Mouse (Mus musculus): Measurements from ENCODE around the gene Ctnna3. TPM values are rescaled to one million over a fixed set of nuclear protein-coding genes. Genes with fewer than 3 reads are reported as not detected.

Ctnna3 gene
- polyA plus RNA-seq, 2 experiments: 0.03 TPM; not detected in 1

GRCm38 (mm10) chr10:63972300-63972699, 542.4 kb downstream of the Ctnna3 start:
- no peak for DNase-seq (ENCODE audit: low read depth in 3 of 3, low spot score in 3 of 3)
- WGBS (ENCODE audit: insufficient replicate concordance): 69% methylated on average over 2 of the region's 2 CpGs

GRCm38 (mm10) chr10:63978101-63978500, 548.2 kb downstream of the Ctnna3 start:
- 48% methylated on average over 11 of the region's 11 CpGs for WGBS (ENCODE audit: insufficient replicate concordance)
- no peaks in the 10 kb centered on the region for H3K27me3 ChIP-seq (ENCODE audit: control insufficient read depth, insufficient read depth, low read length)

More at GRCm38 (mm10) chr10:63972300-63972699, 542.4 kb downstream of the Ctnna3 start:
- H3K9ac ChIP-seq (replicated peaks): no peak overlapping the region
- no peak overlapping the region for H3K27ac ChIP-seq
- no peaks in the 10 kb centered on the region for H3K27me3 ChIP-seq (ENCODE audit: control insufficient read depth, insufficient read depth, low read length)
- no peak for ATAC-seq (ENCODE audit: insufficient read depth)
- no peak overlapping the region for H3K4me3 ChIP-seq (ENCODE audit: insufficient read depth in 1 of 2, low read depth in 2 of 2, low read length in 2 of 2)
- TF ChIP-seq EP300 (IDR thresholded peaks at IDR 0.05; ENCODE audit: low read depth): no peak
- no peak for TF ChIP-seq CTCF (IDR thresholded peaks at IDR 0.05; ENCODE audit: low read depth)
- H3K36me3 ChIP-seq (replicated peaks; ENCODE audit: control insufficient read depth, insufficient read depth, low read depth): no peaks in the 10 kb centered on the region
- no peak overlapping the region for H3K4me2 ChIP-seq (ENCODE audit: low read depth)
- no peaks in the 10 kb centered on the region for H3K9me3 ChIP-seq (ENCODE audit: control insufficient read depth, low read length)
- no peaks in the 10 kb centered on the region for H3K4me1 ChIP-seq (replicated peaks; ENCODE audit: control insufficient read depth in 2 of 2, insufficient read depth in 2 of 2, low read length in 1 of 2)

GRCm38 (mm10) chr10:63978535-63978934, 548.6 kb downstream of the Ctnna3 start:
- no peak for DNase-seq (ENCODE audit: low read depth in 3 of 3, low spot score in 3 of 3)
- Histone ChIP-seq H3K9me3 (ENCODE audit: control insufficient read depth, low read length) (no peaks in the 10 kb centered on the region), H3K9ac (replicated peaks) (no peak overlapping the region), H3K36me3 (replicated peaks; ENCODE audit: control insufficient read depth, insufficient read depth, low read depth) (no peaks in the 10 kb centered on the region), H3K4me2 (ENCODE audit: low read depth) (no peak overlapping the region), H3K27ac (no peak overlapping the region), H3K27me3 (ENCODE audit: control insufficient read depth, insufficient read depth, low read length) (no peaks in the 10 kb centered on the region), H3K4me3 (ENCODE audit: insufficient read depth in 1 of 2, low read depth in 2 of 2, low read length in 2 of 2) (no peak overlapping the region), H3K4me1 (replicated peaks; ENCODE audit: control insufficient read depth in 2 of 2, insufficient read depth in 2 of 2, low read length in 1 of 2) (no peaks in the 10 kb centered on the region)
- 45% methylated on average over 3 of the region's 3 CpGs for WGBS (ENCODE audit: insufficient replicate concordance)
- ATAC-seq (ENCODE audit: insufficient read depth): no peak
- TF ChIP-seq CTCF (IDR thresholded peaks at IDR 0.05; ENCODE audit: low read depth) (no peak), EP300 (IDR thresholded peaks at IDR 0.05; ENCODE audit: low read depth) (no peak)

More at GRCm38 (mm10) chr10:63978101-63978500, 548.2 kb downstream of the Ctnna3 start:
- no peak overlapping the region for H3K4me3 ChIP-seq (ENCODE audit: insufficient read depth in 1 of 2, low read depth in 2 of 2, low read length in 2 of 2)
- H3K9me3 ChIP-seq (ENCODE audit: control insufficient read depth, low read length): no peaks in the 10 kb centered on the region
- DNase-seq (ENCODE audit: low read depth in 3 of 3, low spot score in 3 of 3) (no peak), ATAC-seq (ENCODE audit: insufficient read depth) (no peak)
- no peak overlapping the region for H3K9ac ChIP-seq (replicated peaks)
- H3K27ac ChIP-seq: no peak overlapping the region
- H3K4me1 ChIP-seq (replicated peaks; ENCODE audit: control insufficient read depth in 2 of 2, insufficient read depth in 2 of 2, low read length in 1 of 2): no peaks in the 10 kb centered on the region
- no peaks in the 10 kb centered on the region for H3K36me3 ChIP-seq (replicated peaks; ENCODE audit: control insufficient read depth, insufficient read depth, low read depth)
- H3K4me2 ChIP-seq (ENCODE audit: low read depth): no peak overlapping the region
- TF ChIP-seq EP300 (IDR thresholded peaks at IDR 0.05; ENCODE audit: low read depth): no peak
- TF ChIP-seq CTCF (IDR thresholded peaks at IDR 0.05; ENCODE audit: low read depth): no peak

GRCm38 (mm10) chr10:63978969-63979368, 549.1 kb downstream of the Ctnna3 start:
- H3K27ac ChIP-seq: no peak overlapping the region
- H3K4me3 ChIP-seq (ENCODE audit: insufficient read depth in 1 of 2, low read depth in 2 of 2, low read length in 2 of 2): no peak overlapping the region
- H3K4me2 ChIP-seq (ENCODE audit: low read depth): no peak overlapping the region
- no peaks in the 10 kb centered on the region for H3K4me1 ChIP-seq (replicated peaks; ENCODE audit: control insufficient read depth in 2 of 2, insufficient read depth in 2 of 2, low read length in 1 of 2)
- no peaks in the 10 kb centered on the region for H3K9me3 ChIP-seq (ENCODE audit: control insufficient read depth, low read length)
- TF ChIP-seq CTCF (IDR thresholded peaks at IDR 0.05; ENCODE audit: low read depth): no peak
- no peak for TF ChIP-seq EP300 (IDR thresholded peaks at IDR 0.05; ENCODE audit: low read depth)
- no peaks in the 10 kb centered on the region for H3K27me3 ChIP-seq (ENCODE audit: control insufficient read depth, insufficient read depth, low read length)
- H3K9ac ChIP-seq (replicated peaks): no peak overlapping the region
- 39% methylated on average over 5 of the region's 5 CpGs for WGBS (ENCODE audit: insufficient replicate concordance)
- ATAC-seq (ENCODE audit: insufficient read depth) (no peak), DNase-seq (ENCODE audit: low read depth in 3 of 3, low spot score in 3 of 3) (no peak)
- H3K36me3 ChIP-seq (replicated peaks; ENCODE audit: control insufficient read depth, insufficient read depth, low read depth): no peaks in the 10 kb centered on the region

- no peak overlapping the region for H3K9ac ChIP-seq (replicated peaks)
- H3K27me3 ChIP-seq (ENCODE audit: control insufficient read depth, insufficient read depth, low read length): no peaks in the 10 kb centered on the region
- no peak for TF ChIP-seq CTCF (IDR thresholded peaks at IDR 0.05; ENCODE audit: low read depth)
- TF ChIP-seq EP300 (IDR thresholded peaks at IDR 0.05; ENCODE audit: low read depth): no peak
- ATAC-seq (ENCODE audit: insufficient read depth) (no peak), DNase-seq (ENCODE audit: low read depth in 3 of 3, low spot score in 3 of 3) (no peak)
- H3K4me2 ChIP-seq (ENCODE audit: low read depth): no peak overlapping the region
- no peak overlapping the region for H3K27ac ChIP-seq
- no peak overlapping the region for H3K4me3 ChIP-seq (ENCODE audit: insufficient read depth in 1 of 2, low read depth in 2 of 2, low read length in 2 of 2)
- H3K9me3 ChIP-seq (ENCODE audit: control insufficient read depth, low read length): no peaks in the 10 kb centered on the region
- 58% methylated on average over 2 of the region's 2 CpGs for WGBS (ENCODE audit: insufficient replicate concordance)
- no peaks in the 10 kb centered on the region for H3K36me3 ChIP-seq (replicated peaks; ENCODE audit: control insufficient read depth, insufficient read depth, low read depth)
- no peaks in the 10 kb centered on the region for H3K4me1 ChIP-seq (replicated peaks; ENCODE audit: control insufficient read depth in 2 of 2, insufficient read depth in 2 of 2, low read length in 1 of 2)
These were observed 549.5 kb downstream of the Ctnna3 start for GRCm38 (mm10) chr10:63979410-63979809.
